Mouse (Mus musculus) brain, embryonic 14.5 days (tissue): ENCODE results near the gene Pmm1.

Source experiments
- CTCF ChIP-seq: fragments of 200-500 bp; IDR thresholded peaks from 2 replicates; pipeline ENCODE4 v1.5.1; 2012; ENCODE audit warnings: inconsistent platforms, mild to moderate bottlenecking, moderate library complexity, borderline replicate concordance; ENCODE audit not compliant: insufficient read depth, insufficient read length; ENCODE audit errors: extremely low read depth
- POLR2A ChIP-seq: fragments of 200-500 bp; IDR thresholded peaks from 2 replicates; pipeline ENCODE4 v1.6.1; 2012; ENCODE audit warnings: mild to moderate bottlenecking, inconsistent platforms, borderline replicate concordance; ENCODE audit not compliant: poor library complexity, insufficient read depth, insufficient read length, severe bottlenecking; ENCODE audit errors: extremely low read depth

DNA sequence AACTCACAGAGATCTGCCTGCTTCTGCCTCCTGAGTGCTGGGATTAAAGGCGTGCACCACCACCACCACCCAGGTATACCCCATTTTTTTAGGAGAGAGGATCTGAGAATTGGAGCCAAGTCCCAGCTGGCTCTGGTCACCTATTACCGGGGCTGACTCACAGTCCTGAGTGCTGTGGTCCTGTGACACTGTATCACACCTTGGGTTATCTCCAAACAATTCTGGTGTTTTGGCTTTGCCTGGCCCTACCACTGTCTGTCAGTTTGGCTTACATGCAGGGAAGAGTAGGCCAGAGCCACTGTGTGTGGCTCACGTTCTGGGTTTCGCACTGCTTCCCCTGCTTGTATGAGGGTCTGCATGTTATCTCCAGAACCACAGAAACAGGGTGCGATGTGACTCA, 20.5 kb downstream of the Pmm1 start:
- TF ChIP-seq CTCF (no peak), POLR2A (no peak)
